Mouse (Mus musculus) MEL (cell line): Measurements from ENCODE around the gene Large2.

ENCODE experiments used
- CTCF ChIP-seq, 3 experiments: IDR thresholded peaks in 2 of 3; conservative IDR thresholded peaks in 1 of 3; 2 replicates each; pipeline ENCODE4 v1.5.1; 2011 to 2012; ENCODE audit warnings: low read length in 3 of 3, low read depth in 2 of 3, mild to moderate bottlenecking in 2 of 3, improper control_type of control experiment in 1 of 3, inconsistent platforms in 1 of 3, mixed read lengths in 1 of 3, moderate library complexity in 1 of 3; ENCODE audit not compliant: control insufficient read depth in 1 of 3, insufficient read depth in 1 of 3, poor library complexity in 1 of 3, severe bottlenecking in 1 of 3
- EP300 ChIP-seq, 2 experiments: IDR thresholded peaks; 2 replicates each; pipeline ENCODE4 v1.6.1; 2011; ENCODE audit warnings: improper control_type of control experiment in 2 of 2, low read length in 2 of 2, low read depth in 1 of 2, mild to moderate bottlenecking in 1 of 2
- MAZ ChIP-seq: IDR thresholded peaks from 2 replicates; pipeline ENCODE4 v1.6.1; 2012; ENCODE audit warnings: low read depth, mild to moderate bottlenecking, inconsistent platforms, low read length, improper control_type of control experiment
- MEF2A ChIP-seq: IDR thresholded peaks from 2 replicates; pipeline ENCODE4 v1.6.1; 2014; ENCODE audit warnings: low read depth, mild to moderate bottlenecking, inconsistent platforms, low read length, improper control_type of control experiment; ENCODE audit not compliant: poor library complexity, insufficient replicate concordance, severe bottlenecking; ENCODE audit errors: extremely low read depth
- POLR2AphosphoS5 ChIP-seq: IDR thresholded peaks from 2 replicates; pipeline ENCODE4 v1.6.1; 2012; ENCODE audit warnings: low read depth, borderline replicate concordance, mild to moderate bottlenecking, inconsistent platforms, low read length, moderate library complexity, mixed read lengths

GRCm38 (mm10) chr2:92317228-92317627 lies 57.4 kb downstream of the Large2 start:
- no peak for TF ChIP-seq EP300 (IDR thresholded peaks at IDR 0.05; ENCODE audit: low read depth in 1 of 2, low read length in 2 of 2)
- no peak for TF ChIP-seq MEF2A
- TF ChIP-seq CTCF (IDR thresholded peaks at IDR 0.05 in 2 of 3, conservative IDR thresholded peaks at IDR 0.05 in 1 of 3; ENCODE audit: control insufficient read depth in 1 of 3, insufficient read depth in 1 of 3, low read depth in 2 of 3, low read length in 3 of 3, poor library complexity in 1 of 3, severe bottlenecking in 1 of 3), result no peak
- TF ChIP-seq MAZ, result no peak
- no peak for TF ChIP-seq POLR2AphosphoS5
